Mouse (Mus musculus) CH12.LX (cell line): ENCODE measurements around the gene Kctd19.

Experiments
- CTCF ChIP-seq, 2 experiments: IDR thresholded peaks in 1 of 2; conservative IDR thresholded peaks in 1 of 2; 2 replicates each; pipeline ENCODE4 v1.5.1; 2011 to 2012; ENCODE audit warnings: low read depth in 2 of 2, low read length in 2 of 2, improper control_type of control experiment in 1 of 2, inconsistent platforms in 1 of 2, mild to moderate bottlenecking in 1 of 2, moderate library complexity in 1 of 2
- MAX ChIP-seq: IDR thresholded peaks from 2 replicates; pipeline ENCODE4 v1.6.1; 2011; ENCODE audit warnings: low read length, improper control_type of control experiment
- POLR2A ChIP-seq: IDR thresholded peaks from 2 replicates; pipeline ENCODE4 v1.6.1; 2011; ENCODE audit warnings: low read depth, mild to moderate bottlenecking, improper control_type of control experiment, low read length
- SMC3 ChIP-seq: IDR thresholded peaks from 2 replicates; pipeline ENCODE4 v1.6.1; 2011; ENCODE audit warnings: low read depth, low read length, improper control_type of control experiment
- TBP ChIP-seq: conservative IDR thresholded peaks from 2 replicates; pipeline ENCODE4 v1.6.1; 2011; ENCODE audit warnings: low read depth, low read length, improper control_type of control experiment
- ZNF384 ChIP-seq: IDR thresholded peaks from 2 replicates; pipeline ENCODE4 v1.6.1; 2012; ENCODE audit warnings: low read depth, low read length, improper control_type of control experiment, inconsistent platforms

DNA sequence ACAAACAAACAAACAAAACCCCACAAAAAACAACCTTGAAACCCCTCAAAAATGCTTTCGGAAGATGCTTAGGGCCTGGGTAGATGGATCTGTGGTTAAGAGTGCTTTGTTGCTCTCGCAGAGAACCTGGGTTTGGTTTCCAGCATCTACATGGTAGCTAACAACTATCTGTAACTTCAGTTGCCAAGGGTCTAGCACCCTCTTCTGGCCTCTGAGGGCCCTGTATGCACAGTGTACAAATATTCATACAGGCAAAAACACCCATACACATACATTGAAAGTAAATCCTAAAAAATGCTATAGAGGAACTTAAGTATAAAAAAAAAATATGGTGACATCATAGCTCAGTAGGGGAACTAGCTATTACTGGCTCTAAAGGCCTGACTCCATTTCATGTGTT is 29.2 kb downstream of the Kctd19 start:
- TF ChIP-seq POLR2A, result no peak
- TF ChIP-seq MAX, result no peak
- peak in 1 of 2 experiments; percentile 44; a peak in 2 of 4 replicates for TF ChIP-seq CTCF (conservative IDR thresholded peaks at IDR 0.05 in 1 of 2, IDR thresholded peaks at IDR 0.05 in 1 of 2; ENCODE audit: low read depth in 2 of 2, low read length in 2 of 2)
- TF ChIP-seq TBP, result no peak
- peak; percentile 12; the same call in 1 of the 2 replicates for TF ChIP-seq SMC3
- TF ChIP-seq ZNF384, result no peak
